Mouse (Mus musculus): ENCODE data around the gene Cdc5l. TPM values are rescaled to one million over a fixed set of nuclear protein-coding genes. Genes with fewer than 3 reads are reported as not detected.
A peak's percentile ranks its signal among the peaks of the same experiment; 100 is the strongest.

The Cdc5l gene
- polyA plus RNA-seq, 2 experiments = 38.0 to 62.5 TPM

- no peaks in the 10 kb centered on the region for H3K9me3 ChIP-seq (ENCODE audit: control insufficient read depth, low read length)
- ATAC-seq (ENCODE audit: low FRiP score, low read depth) = no peak
- no peak for TF ChIP-seq POLR2A (IDR thresholded peaks at IDR 0.05; ENCODE audit: borderline replicate concordance, extremely low read depth, insufficient read depth, insufficient read length)
- no peak overlapping the region for H3K27ac ChIP-seq (replicated peaks; ENCODE audit: low read depth, low read length)
- no peak overlapping the region for H3K9ac ChIP-seq (ENCODE audit: low read depth, low read length, severe bottlenecking)
- 46% methylated on average over 5 of the region's 5 CpGs for WGBS
- peaks cover 19% of the 10 kb centered on the region for H3K4me1 ChIP-seq (ENCODE audit: control insufficient read depth, insufficient read depth, low read length)
- no peak overlapping the region for H3K4me3 ChIP-seq (replicated peaks; ENCODE audit: low read length)
- no peak for DNase-seq (ENCODE audit: low spot score)
- H3K27me3 ChIP-seq (ENCODE audit: control insufficient read depth, insufficient read depth, low read length) = peaks cover 38% of the 10 kb centered on the region
- no peak overlapping the region for H3K4me2 ChIP-seq (replicated peaks; ENCODE audit: low read depth, low read length, severe bottlenecking)
- H3K36me3 ChIP-seq (ENCODE audit: control insufficient read depth, insufficient read depth, low read length) = no peaks in the 10 kb centered on the region
Observed at GRCm38 (mm10) chr17:45370535-45370934, 63.0 kb downstream of the Cdc5l start.

- Histone ChIP-seq H3K4me2 (replicated peaks; ENCODE audit: low read depth, low read length, severe bottlenecking) (no peak overlapping the region), H3K9ac (ENCODE audit: low read depth, low read length, severe bottlenecking) (no peak overlapping the region), H3K9me3 (ENCODE audit: control insufficient read depth, low read length) (no peaks in the 10 kb centered on the region), H3K4me1 (ENCODE audit: control insufficient read depth, insufficient read depth, low read length) (peaks cover 3% of the 10 kb centered on the region; the same call in 1 of the 2 replicates), H3K27ac (replicated peaks; ENCODE audit: low read depth, low read length) (no peak overlapping the region), H3K4me3 (replicated peaks; ENCODE audit: low read length) (no peak overlapping the region), H3K36me3 (ENCODE audit: control insufficient read depth, insufficient read depth, low read length) (no peaks in the 10 kb centered on the region), H3K27me3 (ENCODE audit: control insufficient read depth, insufficient read depth, low read length) (peaks cover 44% of the 10 kb centered on the region; the same call in 1 of the 2 replicates)
- ATAC-seq (ENCODE audit: low FRiP score, low read depth) = no peak
- 70% methylated on average over 7 of the region's 7 CpGs for WGBS
- no peak for TF ChIP-seq POLR2A (IDR thresholded peaks at IDR 0.05; ENCODE audit: borderline replicate concordance, extremely low read depth, insufficient read depth, insufficient read length)
- no peak for DNase-seq (ENCODE audit: low spot score)
Observed at GRCm38 (mm10) chr17:45364871-45365270, 68.7 kb downstream of the Cdc5l start.

GRCm38 (mm10) chr17:45360950-45361349, 72.6 kb downstream of the Cdc5l start:
- Histone ChIP-seq H3K27me3 (ENCODE audit: control insufficient read depth, insufficient read depth, low read length) (peaks cover 46% of the 10 kb centered on the region), H3K27ac (replicated peaks; ENCODE audit: low read depth, low read length) (no peak overlapping the region), H3K36me3 (ENCODE audit: control insufficient read depth, insufficient read depth, low read length) (no peaks in the 10 kb centered on the region), H3K9me3 (ENCODE audit: control insufficient read depth, low read length) (no peaks in the 10 kb centered on the region), H3K4me2 (replicated peaks; ENCODE audit: low read depth, low read length, severe bottlenecking) (no peak overlapping the region), H3K9ac (ENCODE audit: low read depth, low read length, severe bottlenecking) (no peak overlapping the region), H3K4me1 (ENCODE audit: control insufficient read depth, insufficient read depth, low read length) (peaks cover 15% of the 10 kb centered on the region), H3K4me3 (replicated peaks; ENCODE audit: low read length) (no peak overlapping the region)
- ATAC-seq (ENCODE audit: low FRiP score, low read depth) (no peak), DNase-seq (ENCODE audit: low spot score) (no peak)
- WGBS = 87% methylated on average over 3 of the region's 3 CpGs
- no peak for TF ChIP-seq POLR2A (IDR thresholded peaks at IDR 0.05; ENCODE audit: borderline replicate concordance, extremely low read depth, insufficient read depth, insufficient read length)

GRCm38 (mm10) chr17:45359443-45359842, 74.1 kb downstream of the Cdc5l start:
- WGBS = 2% methylated on average over 5 of the region's 5 CpGs
- no peak for TF ChIP-seq POLR2A (IDR thresholded peaks at IDR 0.05; ENCODE audit: borderline replicate concordance, extremely low read depth, insufficient read depth, insufficient read length)
- no peaks in the 10 kb centered on the region for H3K9me3 ChIP-seq (ENCODE audit: control insufficient read depth, low read length)
- H3K4me3 ChIP-seq (replicated peaks; ENCODE audit: low read length) = no peak overlapping the region
- peaks cover 15% of the 10 kb centered on the region for H3K4me1 ChIP-seq (ENCODE audit: control insufficient read depth, insufficient read depth, low read length)
- ATAC-seq (ENCODE audit: low FRiP score, low read depth) = peak; percentile 75
- DNase-seq (ENCODE audit: low spot score) = peak; percentile 85
- H3K9ac ChIP-seq (ENCODE audit: low read depth, low read length, severe bottlenecking) = no peak overlapping the region
- H3K4me2 ChIP-seq (replicated peaks; ENCODE audit: low read depth, low read length, severe bottlenecking) = no peak overlapping the region
- H3K36me3 ChIP-seq (ENCODE audit: control insufficient read depth, insufficient read depth, low read length) = no peaks in the 10 kb centered on the region
- H3K27ac ChIP-seq (replicated peaks; ENCODE audit: low read depth, low read length) = no peak overlapping the region
- H3K27me3 ChIP-seq (ENCODE audit: control insufficient read depth, insufficient read depth, low read length) = peaks cover 35% of the 10 kb centered on the region

GRCm38 (mm10) chr17:45356431-45356830, 77.1 kb downstream of the Cdc5l start:
- H3K9ac ChIP-seq (ENCODE audit: low read depth, low read length, severe bottlenecking) = no peak overlapping the region

GRCm38 (mm10) chr17:45347951-45348350, 85.6 kb downstream of the Cdc5l start:
- H3K9me3 ChIP-seq (ENCODE audit: control insufficient read depth, low read length) = peaks cover 9% of the 10 kb centered on the region; the same call in 1 of the 2 replicates
- no peak overlapping the region for H3K27ac ChIP-seq (replicated peaks; ENCODE audit: low read depth, low read length)
- ATAC-seq (ENCODE audit: low FRiP score, low read depth) (no peak), DNase-seq (ENCODE audit: low spot score) (no peak)
- no peak for TF ChIP-seq POLR2A (IDR thresholded peaks at IDR 0.05; ENCODE audit: borderline replicate concordance, extremely low read depth, insufficient read depth, insufficient read length)
- no peak overlapping the region for H3K4me2 ChIP-seq (replicated peaks; ENCODE audit: low read depth, low read length, severe bottlenecking)
- H3K4me3 ChIP-seq (replicated peaks; ENCODE audit: low read length) = no peak overlapping the region
- 89% methylated on average over 4 of the region's 4 CpGs for WGBS
- no peaks in the 10 kb centered on the region; the same call in 1 of the 2 replicates for H3K27me3 ChIP-seq (ENCODE audit: control insufficient read depth, insufficient read depth, low read length)
- H3K4me1 ChIP-seq (ENCODE audit: control insufficient read depth, insufficient read depth, low read length) = no peaks in the 10 kb centered on the region
- H3K9ac ChIP-seq (ENCODE audit: low read depth, low read length, severe bottlenecking) = no peak overlapping the region
- H3K36me3 ChIP-seq (ENCODE audit: control insufficient read depth, insufficient read depth, low read length) = no peaks in the 10 kb centered on the region

More at GRCm38 (mm10) chr17:45356431-45356830, 77.1 kb downstream of the Cdc5l start:
- H3K9me3 ChIP-seq (ENCODE audit: control insufficient read depth, low read length) = no peaks in the 10 kb centered on the region
- TF ChIP-seq POLR2A (IDR thresholded peaks at IDR 0.05; ENCODE audit: borderline replicate concordance, extremely low read depth, insufficient read depth, insufficient read length) = no peak
- H3K27me3 ChIP-seq (ENCODE audit: control insufficient read depth, insufficient read depth, low read length) = peaks cover 22% of the 10 kb centered on the region
- no peak overlapping the region for H3K4me2 ChIP-seq (replicated peaks; ENCODE audit: low read depth, low read length, severe bottlenecking)
- no peak overlapping the region for H3K27ac ChIP-seq (replicated peaks; ENCODE audit: low read depth, low read length)
- 81% methylated on average over 9 of the region's 9 CpGs for WGBS
- no peak for DNase-seq (ENCODE audit: low spot score)
- ATAC-seq (ENCODE audit: low FRiP score, low read depth) = no peak
- peaks cover 15% of the 10 kb centered on the region for H3K4me1 ChIP-seq (ENCODE audit: control insufficient read depth, insufficient read depth, low read length)
- no peak overlapping the region for H3K4me3 ChIP-seq (replicated peaks; ENCODE audit: low read length)
- no peaks in the 10 kb centered on the region for H3K36me3 ChIP-seq (ENCODE audit: control insufficient read depth, insufficient read depth, low read length)

Other genes with a start within 250 kb of the Cdc5l start
- 0.29 and 0.44 TPM in 2 replicates for gene Spats1, start 41.7 kb upstream of the Cdc5l start, polyA plus RNA-seq (2012; rRNA removed)
- gene Spats1, start 41.7 kb upstream of the Cdc5l start, polyA plus RNA-seq (2014; fragmentation: Nextera tagmentation; extraction: Ambion mirVana) = 0.39 and 0.62 TPM in 2 replicates
- 20.8 and 22.2 TPM in 2 replicates for gene Aars2, start 73.1 kb upstream of the Cdc5l start, polyA plus RNA-seq (2012; rRNA removed)
- gene Aars2, start 73.1 kb upstream of the Cdc5l start, polyA plus RNA-seq (2014; fragmentation: Nextera tagmentation; extraction: Ambion mirVana) = 13.0 and 15.4 TPM in 2 replicates
- 0.04 TPM in 1 of 2 replicates, not detected in the other for gene Tcte1, start 89.7 kb upstream of the Cdc5l start, polyA plus RNA-seq (2012; rRNA removed)
- 0.74 and 0.90 TPM in 2 replicates for gene Tcte1, start 89.7 kb upstream of the Cdc5l start, polyA plus RNA-seq (2014; fragmentation: Nextera tagmentation; extraction: Ambion mirVana)
- 6.1 and 9.3 TPM in 2 replicates for gene Tmem151b, start 115.9 kb upstream of the Cdc5l start, polyA plus RNA-seq (2012; rRNA removed)
- 2.9 and 4.7 TPM in 2 replicates for gene Tmem151b, start 115.9 kb upstream of the Cdc5l start, polyA plus RNA-seq (2014; fragmentation: Nextera tagmentation; extraction: Ambion mirVana)
- 3.6 and 4.3 TPM in 2 replicates for gene Nfkbie, start 122.0 kb upstream of the Cdc5l start, polyA plus RNA-seq (2012; rRNA removed)
- 4.0 and 6.6 TPM in 2 replicates for gene Nfkbie, start 122.0 kb upstream of the Cdc5l start, polyA plus RNA-seq (2014; fragmentation: Nextera tagmentation; extraction: Ambion mirVana)
- gene Slc35b2, start 130.1 kb upstream of the Cdc5l start, polyA plus RNA-seq (2012; rRNA removed) = 96.9 and 168 TPM in 2 replicates
- 128 and 138 TPM in 2 replicates for gene Slc35b2, start 130.1 kb upstream of the Cdc5l start, polyA plus RNA-seq (2014; fragmentation: Nextera tagmentation; extraction: Ambion mirVana)
- 788 and 951 TPM in 2 replicates for gene Hsp90ab1, start 139.5 kb upstream of the Cdc5l start, polyA plus RNA-seq (2012; rRNA removed)
- 1,382 and 1,446 TPM in 2 replicates for gene Hsp90ab1, start 139.5 kb upstream of the Cdc5l start, polyA plus RNA-seq (2014; fragmentation: Nextera tagmentation; extraction: Ambion mirVana)
- gene Slc29a1, start 165.9 kb upstream of the Cdc5l start, polyA plus RNA-seq (2012; rRNA removed) = 122 and 157 TPM in 2 replicates
- 94.5 and 103 TPM in 2 replicates for gene Slc29a1, start 165.9 kb upstream of the Cdc5l start, polyA plus RNA-seq (2014; fragmentation: Nextera tagmentation; extraction: Ambion mirVana)
- 53.5 and 60.7 TPM in 2 replicates for gene Mymx, start 168.4 kb upstream of the Cdc5l start, polyA plus RNA-seq (2012; rRNA removed)
- 27.2 and 37.8 TPM in 2 replicates for gene Mymx, start 168.4 kb upstream of the Cdc5l start, polyA plus RNA-seq (2014; fragmentation: Nextera tagmentation; extraction: Ambion mirVana)
- 0.03 and 0.23 TPM in 2 replicates for gene Capn11, start 225.6 kb upstream of the Cdc5l start, polyA plus RNA-seq (2012; rRNA removed)
- not detected in 2 replicates for gene Capn11, start 225.6 kb upstream of the Cdc5l start, polyA plus RNA-seq (2014; fragmentation: Nextera tagmentation; extraction: Ambion mirVana)

Measured in limb, embryonic 14.5 days (tissue).